Mouse (Mus musculus) thymus, postnatal 0 days (tissue): ENCODE measurements around the gene Rassf6. TPM values are rescaled to one million over a fixed set of nuclear protein-coding genes. Genes with fewer than 3 reads are reported as not detected.

Experiments
- DNase-seq: peaks from one replicate; pipeline ENCODE4 v3.0.0-alpha.2; 2015; ENCODE audit warnings: low spot score
- polyA plus RNA-seq: library from polyadenylated mRNA; unstranded; fragments of >200 nt; fragmentation: Nextera tagmentation; extraction: Ambion mirVana; gene quantifications from 2 replicates; pipeline ENCODE4 v1.2.1, GENCODE M21; 2015

Rassf6 gene
- polyA plus RNA-seq, 1 experiment from 2014 or later = 6.6 TPM

- DNase-seq = no peak
Observed at GRCm38 (mm10) chr5:90571216-90571615, 69.2 kb downstream of the Rassf6 start.

GRCm38 (mm10) chr5:90568338-90568737 lies 72.1 kb downstream of the Rassf6 start:
- no peak for DNase-seq

- no peak for DNase-seq
Observed at GRCm38 (mm10) chr5:90567788-90568187, 72.7 kb downstream of the Rassf6 start.

- no peak for DNase-seq
Observed at GRCm38 (mm10) chr5:90565205-90565604, 75.3 kb downstream of the Rassf6 start.

- DNase-seq = no peak
Observed at GRCm38 (mm10) chr5:90564161-90564560, 76.3 kb downstream of the Rassf6 start.

- no peak for DNase-seq
Observed at GRCm38 (mm10) chr5:90562880-90563279, 77.6 kb downstream of the Rassf6 start.

GRCm38 (mm10) chr5:90561721-90562275 lies 78.7 kb downstream of the Rassf6 start:
- no peak for DNase-seq

- no peak for DNase-seq
Observed at GRCm38 (mm10) chr5:90560743-90561142, 79.7 kb downstream of the Rassf6 start, which contains the start of gene 5830473C10Rik. TSS of gene 5830473C10Rik (plus strand) at chr5:90561107.

GRCm38 (mm10) chr5:90556052-90556451 lies 84.4 kb downstream of the Rassf6 start:
- DNase-seq = no peak

Other genes with a start within 250 kb of the Rassf6 start
- gene Alb, start 179.8 kb downstream of the Rassf6 start, polyA plus RNA-seq = 0.17 and 0.49 TPM in 2 replicates
- 3.1 TPM in 2 replicates for gene Afp, start 149.9 kb downstream of the Rassf6 start, polyA plus RNA-seq
- gene Afm, start 121.7 kb downstream of the Rassf6 start, polyA plus RNA-seq = not detected in 2 replicates
- 0.05 TPM in 1 of 2 replicates, not detected in the other for gene 5830473C10Rik, start 79.5 kb downstream of the Rassf6 start, polyA plus RNA-seq
- 0.66 and 0.67 TPM in 2 replicates for gene Cxcl5, start 118.7 kb upstream of the Rassf6 start, polyA plus RNA-seq
- gene Ppbp, start 127.9 kb upstream of the Rassf6 start, polyA plus RNA-seq = 1.3 and 3.5 TPM in 2 replicates
- gene Pf4, start 131.8 kb upstream of the Rassf6 start, polyA plus RNA-seq = 84.2 and 88.9 TPM in 2 replicates
- 0.94 and 1.3 TPM in 2 replicates for gene Cxcl3, start 145.4 kb upstream of the Rassf6 start, polyA plus RNA-seq
- gene Cxcl15, start 153.9 kb upstream of the Rassf6 start, polyA plus RNA-seq = 0.12 and 0.22 TPM in 2 replicates